Mouse (Mus musculus): ENCODE measurements around the gene Psme1. TPM values are rescaled to one million over a fixed set of nuclear protein-coding genes. Genes with fewer than 3 reads are reported as not detected.

Psme1 gene
- polyA plus RNA-seq, 1 experiment = 81.7 TPM

GRCm38 (mm10) chr14:55603271-55603632 lies 25.3 kb downstream of the Psme1 start, which contains the start of gene Irf9:
TSS of gene Irf9 (plus strand) at chr14:55603571.
- TF ChIP-seq USF1 (IDR thresholded peaks at IDR 0.05; ENCODE audit: low read depth) (no peak), CEBPB (IDR thresholded peaks at IDR 0.05; ENCODE audit: insufficient read depth, poor library complexity, severe bottlenecking) (no peak)
- Histone ChIP-seq H3K27me3 (ENCODE audit: control insufficient read depth, insufficient read depth, insufficient read length) (no peaks in the 10 kb centered on the region), H3ac (ENCODE audit: control insufficient read depth, insufficient read length) (no peak within 1 kb of the TSS), H3K79me2 (ENCODE audit: control insufficient read depth, insufficient read depth) (no peaks in the 10 kb centered on the region), H3K4me2 (ENCODE audit: low read depth) (peak within 1 kb of the TSS; percentile 55), H3K4me3 (no peak within 1 kb of the TSS), H3K36me3 (ENCODE audit: control insufficient read depth, insufficient read depth) (peaks cover 20% of the 10 kb centered on the region)

GRCm38 (mm10) chr14:55603633-55604576 lies 26.0 kb downstream of the Psme1 start:
- H3ac ChIP-seq (ENCODE audit: control insufficient read depth, insufficient read length) = no peak overlapping the region
- H3K4me3 ChIP-seq = no peak overlapping the region
- H3K36me3 ChIP-seq (ENCODE audit: control insufficient read depth, insufficient read depth) = peaks cover 20% of the 10 kb centered on the region
- no peaks in the 10 kb centered on the region for H3K27me3 ChIP-seq (ENCODE audit: control insufficient read depth, insufficient read depth, insufficient read length)
- TF ChIP-seq POLR2AphosphoS2 (IDR thresholded peaks at IDR 0.05; ENCODE audit: insufficient read length, low read depth) = peak; percentile 61
- TF ChIP-seq USF1 (IDR thresholded peaks at IDR 0.05; ENCODE audit: low read depth) = peak; percentile 90
- TF ChIP-seq TCF12 (IDR thresholded peaks at IDR 0.05; ENCODE audit: insufficient read depth, poor library complexity, severe bottlenecking) = no peak
- peak; percentile 68 for TF ChIP-seq MAX (IDR thresholded peaks at IDR 0.05; ENCODE audit: low read depth)
- no peak for TF ChIP-seq SRF (IDR thresholded peaks at IDR 0.05; ENCODE audit: control insufficient read depth, insufficient read length, low read depth)
- H3K79me2 ChIP-seq (ENCODE audit: control insufficient read depth, insufficient read depth) = no peaks in the 10 kb centered on the region
- peak overlapping the region; percentile 55 for H3K4me2 ChIP-seq (ENCODE audit: low read depth)

- Histone ChIP-seq H3K79me2 (ENCODE audit: control insufficient read depth, insufficient read depth) (no peaks in the 10 kb centered on the region), H3K36me3 (ENCODE audit: control insufficient read depth, insufficient read depth) (peaks cover 24% of the 10 kb centered on the region), H3K27me3 (ENCODE audit: control insufficient read depth, insufficient read depth, insufficient read length) (no peaks in the 10 kb centered on the region), H3K4me2 (ENCODE audit: low read depth) (no peak overlapping the region), H3K4me3 (no peak overlapping the region), H3ac (ENCODE audit: control insufficient read depth, insufficient read length) (no peak overlapping the region)
- TF ChIP-seq CEBPB (IDR thresholded peaks at IDR 0.05; ENCODE audit: insufficient read depth, poor library complexity, severe bottlenecking) (no peak), E2F4 (IDR thresholded peaks at IDR 0.05; ENCODE audit: insufficient read depth) (no peak), SRF (IDR thresholded peaks at IDR 0.05; ENCODE audit: control insufficient read depth, insufficient read length, low read depth) (no peak), TCF12 (IDR thresholded peaks at IDR 0.05; ENCODE audit: insufficient read depth, poor library complexity, severe bottlenecking) (no peak), POLR2AphosphoS2 (IDR thresholded peaks at IDR 0.05; ENCODE audit: insufficient read length, low read depth) (no peak), MAX (IDR thresholded peaks at IDR 0.05; ENCODE audit: low read depth) (no peak)
Observed at GRCm38 (mm10) chr14:55604823-55605222, 26.9 kb downstream of the Psme1 start.

DNA sequence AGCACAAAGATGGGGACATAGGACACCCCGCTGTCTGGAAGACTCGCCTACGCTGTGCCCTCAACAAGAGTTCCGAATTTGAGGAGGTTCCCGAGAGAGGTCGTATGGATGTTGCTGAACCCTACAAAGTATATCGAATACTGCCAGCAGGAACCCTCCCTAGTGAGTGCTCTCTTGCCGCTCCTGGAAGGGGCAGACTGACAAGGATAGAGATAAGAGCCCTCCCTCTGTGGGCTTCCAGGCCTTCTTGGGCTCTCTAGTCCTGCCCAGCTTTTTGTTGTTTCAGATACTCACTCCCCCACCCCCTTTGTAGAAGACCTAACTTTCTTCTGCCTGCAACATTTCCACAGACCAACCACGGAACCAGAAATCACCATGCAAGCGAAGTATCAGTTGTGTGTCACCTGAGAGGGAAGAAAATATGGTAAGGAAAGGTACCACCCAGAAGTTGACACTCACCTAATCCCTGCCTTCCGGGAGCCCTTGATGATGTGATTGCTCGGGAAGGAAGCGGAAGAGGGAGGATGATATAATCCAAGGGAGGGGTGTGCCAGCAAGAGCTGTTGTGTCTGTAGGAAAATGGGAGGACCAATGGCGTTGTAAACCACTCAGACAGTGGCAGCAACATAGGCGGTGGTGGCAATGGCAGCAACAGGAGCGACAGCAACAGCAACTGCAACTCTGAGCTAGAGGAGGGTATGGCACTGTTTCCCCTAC lies 28.0 kb downstream of the Psme1 start:
- Histone ChIP-seq H3K79me2 (ENCODE audit: control insufficient read depth, insufficient read depth) (no peaks in the 10 kb centered on the region), H3K4me3 (no peak overlapping the region), H3K4me2 (ENCODE audit: low read depth) (no peak overlapping the region), H3K27me3 (ENCODE audit: control insufficient read depth, insufficient read depth, insufficient read length) (no peaks in the 10 kb centered on the region), H3ac (ENCODE audit: control insufficient read depth, insufficient read length) (no peak overlapping the region), H3K36me3 (ENCODE audit: control insufficient read depth, insufficient read depth) (peaks cover 20% of the 10 kb centered on the region)
- TF ChIP-seq SRF (IDR thresholded peaks at IDR 0.05; ENCODE audit: control insufficient read depth, insufficient read length, low read depth) (no peak), MAX (IDR thresholded peaks at IDR 0.05; ENCODE audit: low read depth) (no peak), CEBPB (IDR thresholded peaks at IDR 0.05; ENCODE audit: insufficient read depth, poor library complexity, severe bottlenecking) (no peak), POLR2A (IDR thresholded peaks at IDR 0.05; ENCODE audit: insufficient read length, low read depth) (no peak), MYOD1 (IDR thresholded peaks at IDR 0.05; ENCODE audit: control insufficient read depth in 1 of 3, insufficient read length in 2 of 3, low read depth in 2 of 3) (no peak), USF1 (IDR thresholded peaks at IDR 0.05; ENCODE audit: low read depth) (no peak), REST (IDR thresholded peaks at IDR 0.05; ENCODE audit: insufficient read depth, insufficient read length) (no peak), MYOG (IDR thresholded peaks at IDR 0.05; ENCODE audit: control insufficient read depth in 1 of 3, insufficient read depth in 1 of 3, insufficient read length in 2 of 3, low read depth in 2 of 3) (no peak), E2F4 (IDR thresholded peaks at IDR 0.05; ENCODE audit: insufficient read depth) (no peak), POLR2AphosphoS2 (IDR thresholded peaks at IDR 0.05; ENCODE audit: insufficient read length, low read depth) (no peak), TCF3 (IDR thresholded peaks at IDR 0.05; ENCODE audit: insufficient read length, low read depth) (no peak)

DNA sequence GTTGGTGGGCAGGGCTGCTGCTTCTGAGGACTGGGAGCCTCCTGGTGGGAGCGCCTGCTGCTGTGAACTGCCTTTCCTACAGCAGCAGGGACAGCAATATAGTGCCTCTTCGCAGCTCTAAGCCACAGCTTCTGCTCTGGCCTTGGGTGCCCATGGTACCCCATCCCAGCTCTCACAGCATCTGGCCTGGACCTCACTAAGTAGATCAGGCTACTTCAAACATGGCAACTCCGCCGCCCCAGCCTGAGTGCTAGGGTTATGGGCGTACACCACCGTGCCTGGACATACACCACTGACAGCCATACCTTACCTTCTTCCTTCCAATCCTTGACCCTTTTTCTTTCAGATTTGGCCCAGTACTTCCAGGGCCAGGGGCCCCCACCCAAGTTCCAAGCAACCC lies 30.4 kb downstream of the Psme1 start:
- H3K36me3 ChIP-seq (ENCODE audit: control insufficient read depth, insufficient read depth) = peaks cover 17% of the 10 kb centered on the region
- H3K4me3 ChIP-seq = no peak overlapping the region
- TF ChIP-seq E2F4 (IDR thresholded peaks at IDR 0.05; ENCODE audit: insufficient read depth) = no peak
- no peak for TF ChIP-seq CEBPB (IDR thresholded peaks at IDR 0.05; ENCODE audit: insufficient read depth, poor library complexity, severe bottlenecking)
- TF ChIP-seq SRF (IDR thresholded peaks at IDR 0.05; ENCODE audit: control insufficient read depth, insufficient read length, low read depth) = no peak
- no peak for TF ChIP-seq MYOD1 (IDR thresholded peaks at IDR 0.05; ENCODE audit: control insufficient read depth in 1 of 3, insufficient read length in 2 of 3, low read depth in 2 of 3)
- no peak for TF ChIP-seq USF1 (IDR thresholded peaks at IDR 0.05; ENCODE audit: low read depth)
- TF ChIP-seq TCF12 (IDR thresholded peaks at IDR 0.05; ENCODE audit: insufficient read depth, poor library complexity, severe bottlenecking) = no peak
- TF ChIP-seq MAX (IDR thresholded peaks at IDR 0.05; ENCODE audit: low read depth) = no peak
- no peak for TF ChIP-seq REST (IDR thresholded peaks at IDR 0.05; ENCODE audit: insufficient read depth, insufficient read length)
- TF ChIP-seq POLR2AphosphoS2 (IDR thresholded peaks at IDR 0.05; ENCODE audit: insufficient read length, low read depth) = no peak
- TF ChIP-seq MYOG (IDR thresholded peaks at IDR 0.05; ENCODE audit: control insufficient read depth in 1 of 3, insufficient read depth in 1 of 3, insufficient read length in 2 of 3, low read depth in 2 of 3) = no peak
- no peak for TF ChIP-seq POLR2A (IDR thresholded peaks at IDR 0.05; ENCODE audit: insufficient read length, low read depth)
- TF ChIP-seq TCF3 (IDR thresholded peaks at IDR 0.05; ENCODE audit: insufficient read length, low read depth) = no peak
- H3ac ChIP-seq (ENCODE audit: control insufficient read depth, insufficient read length) = no peak overlapping the region
- H3K4me2 ChIP-seq (ENCODE audit: low read depth) = no peak overlapping the region
- H3K79me2 ChIP-seq (ENCODE audit: control insufficient read depth, insufficient read depth) = no peaks in the 10 kb centered on the region
- no peaks in the 10 kb centered on the region for H3K27me3 ChIP-seq (ENCODE audit: control insufficient read depth, insufficient read depth, insufficient read length)

All from myocyte (in vitro differentiated cells).